Mouse (Mus musculus) hindbrain, embryonic 11.5 days (tissue): Measurements from ENCODE around the gene Atic. TPM values are rescaled to one million over a fixed set of nuclear protein-coding genes. Genes with fewer than 3 reads are reported as not detected.

Experiments
- ATAC-seq: fragments of 200-750 bp; cut with Nextera tagmentation; 2 replicates; pipeline ENCODE4 v1.8.0; 2017; ENCODE audit warnings: mild to moderate bottlenecking, moderate TSS enrichment, moderate library complexity; ENCODE audit not compliant: low FRiP score
- DNase-seq: peaks from one replicate; pipeline ENCODE4 v3.0.0-alpha.2; 2015; ENCODE audit warnings: low spot score
- H3K27ac ChIP-seq: fragments of 300-500 bp; sonication (generic); 2 replicates; pipeline ENCODE4 v1.5.1; 2014; ENCODE audit warnings: mild to moderate bottlenecking, low read depth, low read length
- H3K27me3 ChIP-seq: fragments of 300-500 bp; sonication (generic); 2 replicates; pipeline ENCODE4 v1.6.1; 2014; ENCODE audit warnings: mild to moderate bottlenecking, low read length, moderate library complexity, mixed read lengths; ENCODE audit not compliant: control insufficient read depth, insufficient read depth
- H3K36me3 ChIP-seq: fragments of 300-500 bp; sonication (generic); 2 replicates; pipeline ENCODE4 v1.6.1; 2014; ENCODE audit warnings: mild to moderate bottlenecking, low read length, moderate library complexity, mixed read lengths; ENCODE audit not compliant: control insufficient read depth, insufficient read depth
- H3K4me1 ChIP-seq: fragments of 300-500 bp; sonication (generic); replicated peaks from 2 replicates; pipeline ENCODE4 v1.6.1; 2014; ENCODE audit warnings: low read length, mixed read lengths; ENCODE audit not compliant: control insufficient read depth, insufficient read depth
- H3K4me2 ChIP-seq: fragments of 300-500 bp; sonication (generic); replicated peaks from 2 replicates; pipeline ENCODE4 v1.6.1; 2014; ENCODE audit warnings: mild to moderate bottlenecking, low read depth, low read length
- H3K4me3 ChIP-seq: fragments of 300-500 bp; sonication (generic); 2 replicates; pipeline ENCODE4 v1.5.1; 2014; ENCODE audit warnings: low read depth, low read length
- H3K9ac ChIP-seq: fragments of 300-500 bp; sonication (generic); 2 replicates; pipeline ENCODE4 v1.6.1; 2014; ENCODE audit warnings: low read depth, low read length
- H3K9me3 ChIP-seq: fragments of 300-500 bp; sonication (generic); 2 replicates; pipeline ENCODE4 v1.6.1; 2016; ENCODE audit warnings: low read length; ENCODE audit not compliant: control insufficient read depth
- WGBS: fragments of 180-500 bp; shearing (Covaris S2); extraction: QIAGEN DNeasy Blood & Tissue Kit; methylation state at CpG from one replicate; pipeline ENCODE4 v1.1.7; 2014; 5-methylcytosine and 5-hydroxymethylcytosine counted together
- polyA plus RNA-seq: library from polyadenylated mRNA; unstranded; fragments of >200 nt; fragmentation: Nextera tagmentation; extraction: Ambion mirVana; gene quantifications from 2 replicates; pipeline ENCODE4 v1.2.1, GENCODE M21; 2014

The Atic gene
- polyA plus RNA-seq: 45.0 and 48.6 TPM in 2 replicates

DNA sequence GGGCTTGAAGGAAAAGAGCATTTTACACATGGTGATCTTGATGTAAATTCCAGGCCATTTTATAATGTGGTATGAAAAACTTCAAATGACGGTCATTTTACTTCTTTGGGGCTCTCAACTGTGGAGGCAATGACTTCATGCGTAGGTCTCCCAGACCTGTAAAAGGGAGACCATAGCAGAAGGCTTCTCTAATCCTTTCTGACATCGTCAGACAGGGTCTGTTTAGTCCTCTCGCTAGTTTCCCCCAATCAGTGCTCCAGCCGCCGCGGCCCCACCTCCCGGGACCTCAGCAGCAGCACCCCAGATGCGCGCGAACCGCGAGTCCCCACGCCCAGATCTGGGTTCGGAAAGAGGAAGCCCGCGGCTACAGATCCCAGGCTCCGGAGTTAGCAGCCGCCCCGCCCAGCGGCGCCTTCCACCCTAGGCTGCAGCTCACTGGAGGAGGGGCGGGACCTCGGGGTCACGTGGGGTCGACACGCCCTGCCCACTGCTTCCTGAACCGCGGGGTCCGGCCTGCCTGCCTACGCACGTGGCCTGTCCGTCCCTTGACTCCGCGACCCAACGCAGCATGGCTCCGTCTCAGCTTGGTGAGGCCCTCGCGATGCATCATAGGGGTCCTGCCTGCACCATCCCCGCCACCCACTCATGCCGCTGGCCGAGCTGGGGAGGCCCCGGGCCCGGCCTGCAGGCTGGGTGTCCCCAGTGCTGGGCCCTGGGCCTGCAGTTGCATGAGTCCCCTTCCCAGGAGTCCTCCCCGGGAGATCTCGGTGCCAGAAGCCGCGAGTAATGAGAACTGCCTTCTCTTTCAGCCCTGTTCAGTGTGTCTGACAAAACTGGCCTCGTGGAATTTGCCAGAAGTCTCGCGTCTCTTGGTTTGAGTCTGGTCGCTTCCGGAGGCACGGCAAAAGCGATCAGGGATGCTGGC is at the start of gene Atic:
Gene Atic (plus strand): TSS at position 463 of the 925 bp plus-strand sequence.
- H3K36me3 ChIP-seq: 0 out of 2 replicates have a peak, but pooled peaks cover 2% of the 10 kb centered on the region

GRCm38 (mm10) chr1:71507251-71507650 is 49.7 kb upstream of the Atic start:
- peak; percentile 78 for DNase-seq
- no peaks in the 10 kb centered on the region for H3K9me3 ChIP-seq
- 3% methylated on average over 9 of the region's 9 CpGs for WGBS
- no peaks in the 10 kb centered on the region for H3K4me1 ChIP-seq
- no peak overlapping the region for H3K4me3 ChIP-seq
- peak overlapping the region; percentile 11; the same call in 1 of the 2 replicates for H3K4me2 ChIP-seq
- no peaks in the 10 kb centered on the region for H3K27me3 ChIP-seq
- peak; percentile 89 for ATAC-seq
- H3K9ac ChIP-seq: no peak overlapping the region
- H3K27ac ChIP-seq: 0 out of 2 replicates have a peak overlapping the region, but pooled peaks have one; percentile 24
- no peaks in the 10 kb centered on the region for H3K36me3 ChIP-seq

More for the DNA sequence above, at the start of gene Atic:
- peak within 1 kb of the TSS; percentile 58 for H3K4me3 ChIP-seq
- no peak within 1 kb of the TSS for H3K27ac ChIP-seq
- no peaks in the 10 kb centered on the region for H3K9me3 ChIP-seq
- H3K27me3 ChIP-seq: no peaks in the 10 kb centered on the region
- H3K9ac ChIP-seq: peak within 1 kb of the TSS; percentile 75
- H3K4me2 ChIP-seq: peak within 1 kb of the TSS; percentile 85
- DNase-seq: peak; percentile 93
- no peaks in the 10 kb centered on the region for H3K4me1 ChIP-seq
- ATAC-seq: peak; percentile 100
- whole genome bisulfite sequencing: under 1% methylated on average over 55 of the region's 55 CpGs

GRCm38 (mm10) chr1:71515041-71515440 is 41.9 kb upstream of the Atic start:
- no peaks in the 10 kb centered on the region for H3K9me3 ChIP-seq
- no peaks in the 10 kb centered on the region for H3K36me3 ChIP-seq
- no peak overlapping the region for H3K4me3 ChIP-seq
- H3K4me1 ChIP-seq: no peaks in the 10 kb centered on the region
- H3K4me2 ChIP-seq: no peak overlapping the region
- no peak overlapping the region for H3K27ac ChIP-seq
- no peak for DNase-seq
- H3K27me3 ChIP-seq: no peaks in the 10 kb centered on the region
- H3K9ac ChIP-seq: no peak overlapping the region
- ATAC-seq: no peak
- 83% methylated on average over 4 of the region's 4 CpGs for WGBS

DNA sequence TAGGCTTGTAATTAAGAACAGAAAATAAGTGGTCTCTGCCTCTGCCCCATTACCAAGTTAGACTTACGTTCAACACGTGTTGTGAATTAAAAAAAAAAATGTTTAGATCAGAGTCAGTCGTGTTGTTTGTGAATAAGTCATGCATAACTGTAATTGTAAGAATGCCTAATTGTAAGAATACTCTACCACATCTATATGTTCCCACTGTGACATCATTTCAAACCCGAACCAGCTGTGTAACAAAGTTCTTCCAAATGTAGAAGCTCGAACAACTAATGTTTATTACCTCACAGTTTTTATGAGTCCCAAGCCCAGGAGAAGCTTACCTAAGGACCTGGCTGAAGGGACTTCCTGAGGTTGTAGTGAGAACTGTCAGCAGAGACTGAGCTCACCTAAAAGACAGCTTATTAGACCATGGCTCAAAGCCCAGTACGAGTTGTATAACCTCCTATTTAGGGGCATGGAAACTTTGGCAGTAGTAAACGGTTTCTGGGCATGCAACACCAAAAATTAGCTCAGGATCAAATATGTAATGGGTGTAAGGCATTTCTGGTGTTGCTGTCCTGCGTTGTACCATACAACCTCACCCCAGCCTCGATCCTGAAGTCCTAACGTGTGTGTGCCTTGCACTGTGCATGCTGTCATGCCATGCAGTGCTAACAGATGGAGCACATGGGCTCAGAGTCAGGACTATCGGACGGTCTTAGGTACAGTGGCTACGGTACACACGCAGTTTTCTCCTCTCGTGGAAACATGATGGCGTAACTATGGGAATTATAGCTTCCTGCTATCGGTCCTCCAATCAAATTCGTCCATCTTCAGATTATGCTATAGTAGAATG is 27.9 kb upstream of the Atic start:
- Histone ChIP-seq H3K27ac (no peak overlapping the region), H3K27me3 (no peaks in the 10 kb centered on the region), H3K9me3 (no peaks in the 10 kb centered on the region), H3K36me3 (no peaks in the 10 kb centered on the region), H3K9ac (no peak overlapping the region), H3K4me2 (no peak overlapping the region), H3K4me3 (no peak overlapping the region), H3K4me1 (no peaks in the 10 kb centered on the region)
- DNase-seq (no peak), ATAC-seq (no peak)
- WGBS: 88% methylated on average over 18 of the region's 18 CpGs

DNA sequence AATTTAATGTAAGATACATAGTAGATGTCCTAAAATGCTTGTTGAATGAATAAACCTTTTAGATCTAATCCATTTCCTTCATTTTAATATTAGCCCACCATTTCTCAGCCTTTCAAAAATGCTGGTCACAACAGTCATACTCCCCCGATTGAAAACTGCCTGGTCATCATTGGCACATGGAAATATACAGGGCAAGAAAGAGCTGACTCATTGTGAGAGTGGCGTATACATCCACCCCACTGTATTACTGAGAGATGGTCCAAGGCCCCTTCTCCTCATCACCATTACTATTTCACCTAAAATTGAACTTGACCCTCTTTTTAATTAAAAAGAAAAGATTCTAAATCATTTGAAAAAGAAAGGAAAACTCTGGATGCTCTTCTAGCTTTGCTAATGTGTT is 26.2 kb upstream of the Atic start:
- no peaks in the 10 kb centered on the region for H3K36me3 ChIP-seq
- no peak overlapping the region for H3K27ac ChIP-seq
- WGBS: 77% methylated on average over 2 of the region's 2 CpGs
- ATAC-seq (no peak), DNase-seq (no peak)
- H3K4me3 ChIP-seq: no peak overlapping the region
- no peaks in the 10 kb centered on the region for H3K9me3 ChIP-seq
- H3K4me2 ChIP-seq: no peak overlapping the region
- H3K27me3 ChIP-seq: no peaks in the 10 kb centered on the region
- no peaks in the 10 kb centered on the region for H3K4me1 ChIP-seq
- H3K9ac ChIP-seq: no peak overlapping the region

DNA sequence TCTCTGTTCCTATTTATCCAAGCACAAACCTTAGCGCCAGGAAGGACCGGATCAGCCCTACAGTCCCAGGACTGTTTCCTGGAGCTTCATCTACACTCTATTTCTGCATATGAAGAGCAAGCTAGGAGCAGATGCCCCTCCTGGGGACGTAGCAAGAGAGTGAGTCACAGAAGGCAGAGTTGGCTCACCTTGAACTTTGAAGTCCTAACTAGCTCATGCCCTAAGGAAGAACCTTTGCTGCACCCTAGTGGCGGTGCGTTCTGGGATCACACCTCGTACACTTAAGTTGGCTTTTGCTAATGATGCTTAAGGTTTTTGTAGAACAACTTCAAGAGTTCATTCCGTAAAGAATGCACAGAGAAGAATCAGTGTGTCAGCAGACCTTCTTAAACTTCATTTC is 25.3 kb upstream of the Atic start:
- Histone ChIP-seq H3K9me3 (no peaks in the 10 kb centered on the region), H3K4me3 (no peak overlapping the region), H3K4me1 (no peaks in the 10 kb centered on the region), H3K9ac (no peak overlapping the region), H3K36me3 (no peaks in the 10 kb centered on the region), H3K27ac (no peak overlapping the region), H3K4me2 (no peak overlapping the region), H3K27me3 (no peaks in the 10 kb centered on the region)
- WGBS: 24% methylated on average over 7 of the region's 7 CpGs
- no peak for ATAC-seq
- peak; percentile 65 for DNase-seq

DNA sequence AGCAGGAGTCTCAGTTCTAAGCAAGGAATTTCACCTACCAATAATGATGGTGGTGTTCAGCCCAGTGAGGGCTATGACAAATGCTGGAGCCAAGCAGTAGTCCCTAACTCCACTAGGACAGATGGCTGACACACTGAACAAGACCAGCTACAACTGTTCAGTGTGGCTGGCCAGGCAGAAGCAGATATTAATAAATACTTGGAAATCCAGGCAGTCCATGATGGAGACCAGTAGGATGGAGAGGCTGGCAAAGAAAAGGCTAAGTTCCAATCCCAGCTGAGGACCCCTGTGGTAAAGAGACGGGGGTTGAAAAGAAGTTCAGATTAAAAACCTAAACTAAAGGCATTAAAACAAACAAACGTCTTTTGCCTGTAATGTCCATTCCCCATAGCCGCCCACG is 17.3 kb upstream of the Atic start:
- WGBS: 95% methylated on average over 4 of the region's 4 CpGs
- no peak overlapping the region for H3K4me3 ChIP-seq
- no peaks in the 10 kb centered on the region for H3K4me1 ChIP-seq
- DNase-seq (no peak), ATAC-seq (no peak)
- H3K27ac ChIP-seq: no peak overlapping the region
- H3K9me3 ChIP-seq: no peaks in the 10 kb centered on the region
- no peaks in the 10 kb centered on the region for H3K36me3 ChIP-seq
- no peak overlapping the region for H3K9ac ChIP-seq
- no peak overlapping the region for H3K4me2 ChIP-seq
- no peaks in the 10 kb centered on the region for H3K27me3 ChIP-seq

DNA sequence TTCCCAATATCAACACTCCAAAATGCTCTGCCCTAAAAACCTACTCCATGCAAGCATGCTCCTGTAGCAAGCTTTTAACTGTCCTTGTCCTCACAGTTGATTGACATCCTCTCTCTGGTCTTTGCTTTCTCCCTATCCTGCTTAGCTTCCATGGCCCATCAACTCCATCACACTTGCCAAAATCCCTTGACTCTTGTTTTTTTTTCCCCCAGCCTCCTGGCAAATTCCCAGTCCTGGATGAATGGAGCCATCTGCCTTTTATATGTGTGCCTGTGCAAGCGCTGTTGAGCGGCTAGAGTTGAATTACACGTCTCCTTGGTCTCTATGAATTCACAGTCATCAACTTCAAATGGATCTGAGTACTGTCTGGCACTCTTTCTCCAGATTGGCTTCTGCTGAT is 16.5 kb upstream of the Atic start:
- no peak for DNase-seq
- Histone ChIP-seq H3K4me1 (no peaks in the 10 kb centered on the region), H3K36me3 (no peaks in the 10 kb centered on the region), H3K9me3 (no peaks in the 10 kb centered on the region), H3K4me3 (no peak overlapping the region), H3K27ac (no peak overlapping the region), H3K9ac (no peak overlapping the region), H3K4me2 (no peak overlapping the region), H3K27me3 (no peaks in the 10 kb centered on the region)
- no peak for ATAC-seq
- WGBS: 90% methylated on average over 3 of the region's 3 CpGs
